Mouse (Mus musculus): ENCODE results near the gene Pnmt.

DNA sequence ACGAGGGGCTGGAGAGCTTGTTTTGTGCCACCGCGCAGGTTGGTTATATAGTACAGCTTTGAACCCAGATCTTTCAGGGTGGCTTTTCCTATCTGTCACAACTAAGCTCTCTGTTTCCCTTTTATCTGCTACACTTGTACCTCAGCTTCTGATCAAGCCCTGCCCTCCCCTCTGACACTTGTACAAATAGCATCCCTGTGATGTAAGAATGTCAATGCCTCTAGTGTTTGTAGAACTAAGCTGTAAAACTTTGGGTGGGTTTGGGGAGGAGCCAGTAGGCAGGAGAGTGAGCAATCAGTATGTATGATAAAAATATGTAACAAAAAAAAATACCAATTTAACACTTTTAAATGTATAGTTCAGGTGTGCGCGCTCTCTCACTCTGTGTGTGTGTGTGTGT lies 21.8 kb upstream of the Pnmt start:
- no peak for TF ChIP-seq CTCF (IDR thresholded peaks at IDR 0.05; ENCODE audit: low read depth, low read length)
- no peak for TF ChIP-seq TAL1 (conservative IDR thresholded peaks at IDR 0.05; ENCODE audit: low read depth, low read length)

Data from G1E (cell line).